Mouse (Mus musculus) bone marrow macrophage, adult 2 months (primary cell): ENCODE data around the gene Ptpn18. TPM values are rescaled to one million over a fixed set of nuclear protein-coding genes. Genes with fewer than 3 reads are reported as not detected.
A peak's percentile ranks its signal among the peaks of the same experiment; 100 is the strongest.
"Not testable (repeated sequence)": the region's sequence is repeated elsewhere in the genome, so short reads cannot be mapped to it uniquely, and the experiment has no call there.

Experiments used
- H3K27ac ChIP-seq: 2 replicates; pipeline ENCODE4 v1.5.1; 2012; ENCODE audit warnings: low read depth, low read length; ENCODE audit not compliant: insufficient read depth
- H3K4me1 ChIP-seq: 2 replicates; pipeline ENCODE4 v1.6.1; 2012; ENCODE audit warnings: low read length; ENCODE audit not compliant: control insufficient read depth, insufficient read depth
- H3K4me3 ChIP-seq: 2 replicates; pipeline ENCODE4 v1.5.1; 2012; ENCODE audit warnings: mild to moderate bottlenecking, low read length, moderate library complexity; ENCODE audit not compliant: insufficient read depth
- CTCF ChIP-seq: IDR thresholded peaks from 2 replicates; pipeline ENCODE4 v1.5.1; 2012; ENCODE audit warnings: low read depth, mild to moderate bottlenecking, low read length, moderate library complexity
- POLR2A ChIP-seq: IDR thresholded peaks from 2 replicates; pipeline ENCODE4 v1.6.1; 2012; ENCODE audit warnings: mild to moderate bottlenecking, low read depth, low read length, borderline replicate concordance
- polyA plus RNA-seq: library from polyadenylated mRNA; stranded (reverse); fragments of >200 nt; gene quantifications from 2 replicates; pipeline ENCODE4 v1.2.4, GENCODE M21; 2012; ENCODE audit not compliant: missing spikeins, insufficient read depth, insufficient read length

The Ptpn18 gene
- polyA plus RNA-seq, 1 experiment = 145 TPM

- Histone ChIP-seq H3K27ac (peak overlapping the region; percentile 80), H3K4me3 (peak overlapping the region; percentile 66), H3K4me1 (peaks cover 11% of the 10 kb centered on the region)
- no peak for TF ChIP-seq POLR2A
- TF ChIP-seq CTCF = no peak
These were observed 24.0 kb upstream of the Ptpn18 start for GRCm38 (mm10) chr1:34435371-34436120.

DNA sequence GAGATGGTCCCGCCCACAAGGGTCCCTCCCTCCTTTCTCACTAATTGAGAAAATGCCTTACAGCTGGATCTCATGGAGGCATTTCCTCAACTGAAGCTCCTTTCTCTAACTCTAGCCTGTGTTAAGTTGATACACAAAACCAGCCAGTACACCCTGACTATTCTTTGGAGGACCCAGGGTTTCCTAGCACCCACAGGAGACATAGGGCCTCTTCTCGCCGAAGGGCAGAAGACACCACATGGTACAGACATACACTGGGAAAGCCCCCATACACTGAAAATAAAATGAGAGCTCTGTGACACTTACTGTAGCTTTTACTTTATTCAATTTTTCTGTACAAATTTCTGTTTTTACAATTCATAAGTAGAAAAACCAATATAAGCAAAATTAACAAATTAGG is 23.2 kb upstream of the Ptpn18 start:
- H3K4me1 ChIP-seq = peaks cover 13% of the 10 kb centered on the region
- H3K4me3 ChIP-seq = no peak overlapping the region
- H3K27ac ChIP-seq = no peak overlapping the region
- TF ChIP-seq POLR2A (no peak), CTCF (no peak)

- not testable (repeated sequence) for H3K27ac ChIP-seq, H3K4me3 ChIP-seq
- peaks cover 14% of the 10 kb centered on the region for H3K4me1 ChIP-seq
These were observed 22.2 kb upstream of the Ptpn18 start for GRCm38 (mm10) chr1:34437366-34437765.

DNA sequence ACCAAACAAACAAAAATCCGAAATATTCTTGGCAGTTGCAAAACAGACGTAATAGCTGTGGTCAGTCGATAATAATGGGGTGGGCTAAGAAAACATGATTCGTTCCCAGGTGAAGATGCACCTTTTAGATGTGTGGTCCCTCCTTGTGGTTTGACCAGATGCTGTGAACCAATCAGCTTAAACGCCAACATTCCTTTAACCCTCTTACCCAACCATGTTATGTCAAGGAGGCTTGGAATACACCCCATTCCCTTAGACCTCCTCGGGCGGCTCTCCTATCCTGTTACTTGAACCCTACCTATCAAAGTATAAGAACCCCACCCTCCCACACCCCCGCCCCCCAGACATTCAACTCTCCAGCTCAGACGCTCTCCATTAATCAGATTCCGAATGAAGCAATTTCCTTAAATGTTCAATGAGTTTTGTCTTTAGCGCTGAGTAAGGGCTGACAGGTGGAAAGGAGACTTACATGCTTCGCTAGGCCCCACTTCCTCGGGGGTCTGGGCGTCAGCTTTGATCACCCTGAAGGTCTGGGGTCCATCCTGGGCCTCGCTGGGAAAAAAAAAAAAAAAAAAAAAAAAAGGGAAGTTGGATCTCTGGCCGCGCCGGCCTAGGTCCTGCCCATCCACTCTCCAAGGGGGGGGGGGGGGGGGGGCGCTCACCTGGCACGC is 21.0 kb upstream of the Ptpn18 start:
- TF ChIP-seq POLR2A (no peak), CTCF (no peak)

GRCm38 (mm10) chr1:34439215-34439960 is 20.2 kb upstream of the Ptpn18 start, which contains the start of the genes Ccdc115 and Imp4:
Gene Ccdc115 (minus strand): TSS chr1:34439672.
Gene Imp4 (plus strand): TSS chr1:34439851.
- H3K4me1 ChIP-seq = peaks cover 10% of the 10 kb centered on the region
- H3K4me3 ChIP-seq = peak within 1 kb of the TSS; percentile 70
- peak within 1 kb of the TSS; percentile 72 for H3K27ac ChIP-seq

More for the DNA sequence above, 21.0 kb upstream of the Ptpn18 start:
- Histone ChIP-seq H3K27ac (peak overlapping the region; percentile 51), H3K4me3 (peak overlapping the region; percentile 70), H3K4me1 (peaks cover 14% of the 10 kb centered on the region)

DNA sequence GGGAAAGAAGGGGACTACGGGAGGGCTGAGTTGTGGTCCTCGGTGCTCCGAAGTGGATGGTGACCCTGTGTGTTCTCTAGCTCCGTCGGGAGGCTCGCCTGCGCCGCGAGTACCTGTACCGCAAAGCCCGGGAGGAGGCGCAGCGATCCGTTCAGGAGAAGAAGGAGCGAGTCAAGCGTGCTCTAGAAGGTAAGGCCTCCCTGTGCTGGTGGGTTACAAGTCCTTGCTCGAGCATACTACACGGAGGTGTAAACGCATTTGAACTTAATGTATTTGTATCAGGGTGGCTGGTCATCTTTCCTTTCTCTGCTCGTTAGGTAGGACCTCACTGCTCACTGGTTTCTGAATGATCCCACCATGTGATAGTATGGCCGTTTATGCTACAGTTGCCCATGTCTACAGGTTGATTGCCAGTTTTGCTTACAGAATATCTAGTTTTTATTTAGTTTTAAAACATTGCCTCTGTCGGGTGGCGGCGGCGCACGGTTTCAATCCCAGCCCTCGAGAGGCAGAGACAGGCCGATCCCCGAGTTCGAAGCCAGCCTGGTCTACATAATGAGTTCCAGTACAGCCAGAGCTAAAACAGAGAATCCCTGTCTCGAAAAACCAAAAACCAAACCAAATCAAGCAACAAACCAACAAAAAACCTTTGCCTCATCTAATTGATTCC is 19.5 kb upstream of the Ptpn18 start:
- H3K27ac ChIP-seq = peak overlapping the region; percentile 58
- H3K4me1 ChIP-seq = peaks cover 10% of the 10 kb centered on the region
- peak overlapping the region; percentile 70 for H3K4me3 ChIP-seq
- no peak for TF ChIP-seq POLR2A
- TF ChIP-seq CTCF = no peak; the same call in 1 of the 2 replicates

More at GRCm38 (mm10) chr1:34439215-34439960, 20.2 kb upstream of the Ptpn18 start, which contains the start of the genes Ccdc115 and Imp4:
- TF ChIP-seq CTCF (no peak), POLR2A (no peak; the same call in 1 of the 2 replicates)

DNA sequence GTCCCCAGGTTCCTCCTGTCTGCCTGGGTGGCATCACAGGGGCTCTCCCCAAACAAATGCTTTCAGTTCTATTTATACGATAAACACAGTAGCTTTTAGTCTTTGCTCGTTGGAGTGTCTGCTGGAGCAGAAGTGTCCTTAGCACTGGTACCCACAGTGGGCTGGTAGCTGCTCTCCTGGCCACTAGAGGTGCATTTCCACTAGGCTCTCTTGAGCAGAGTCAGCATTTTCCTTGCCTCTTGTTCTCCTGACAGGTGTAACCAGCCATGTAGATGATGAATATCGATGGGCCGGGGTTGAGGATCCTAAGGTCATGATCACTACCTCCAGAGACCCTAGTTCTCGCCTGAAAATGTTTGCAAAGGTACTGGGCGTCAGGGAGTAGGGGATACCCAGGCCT is 16.4 kb upstream of the Ptpn18 start:
- no peak overlapping the region for H3K27ac ChIP-seq
- no peak overlapping the region for H3K4me3 ChIP-seq
- TF ChIP-seq CTCF (no peak), POLR2A (no peak)
- peaks cover 6% of the 10 kb centered on the region; the same call in 1 of the 2 replicates for H3K4me1 ChIP-seq

DNA sequence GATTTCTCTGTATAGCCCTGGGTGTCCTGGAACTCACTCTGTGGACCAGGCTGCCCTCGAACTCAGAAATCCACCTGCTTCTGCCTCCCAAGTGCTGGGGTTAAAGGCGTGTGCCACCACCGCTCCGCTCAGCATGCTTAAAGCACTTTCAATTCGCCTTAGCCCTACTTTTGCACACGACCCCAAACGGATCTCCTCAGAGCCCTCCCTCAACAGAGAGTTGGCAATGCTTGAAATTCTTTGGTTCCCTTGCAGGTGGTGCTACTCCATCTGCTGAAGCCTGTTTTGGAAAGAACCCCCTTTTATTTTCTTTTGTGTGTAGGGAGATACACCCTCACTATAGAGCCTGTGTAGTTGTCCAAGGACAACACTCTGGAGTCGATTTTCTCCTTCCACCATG is 1.1 kb upstream of the Ptpn18 start:
- H3K27ac ChIP-seq = no peak overlapping the region
- no peak overlapping the region for H3K4me3 ChIP-seq
- TF ChIP-seq POLR2A = no peak
- TF ChIP-seq CTCF = no peak
- H3K4me1 ChIP-seq = peaks cover 12% of the 10 kb centered on the region

GRCm38 (mm10) chr1:34460061-34460441 is 489 bp downstream of the Ptpn18 start:
- Histone ChIP-seq H3K4me3 (peak overlapping the region; percentile 66), H3K4me1 (peaks cover 21% of the 10 kb centered on the region), H3K27ac (no peak overlapping the region)
- no peak for TF ChIP-seq CTCF
- no peak for TF ChIP-seq POLR2A

GRCm38 (mm10) chr1:34462766-34463165 is 3.2 kb downstream of the Ptpn18 start:
- H3K4me3 ChIP-seq = no peak overlapping the region
- H3K4me1 ChIP-seq = peaks cover 44% of the 10 kb centered on the region
- H3K27ac ChIP-seq = no peak overlapping the region
- TF ChIP-seq CTCF = peak; percentile 84
- TF ChIP-seq POLR2A = no peak
